Mouse (Mus musculus): Measurements from ENCODE around the gene Dscam.

DNA sequence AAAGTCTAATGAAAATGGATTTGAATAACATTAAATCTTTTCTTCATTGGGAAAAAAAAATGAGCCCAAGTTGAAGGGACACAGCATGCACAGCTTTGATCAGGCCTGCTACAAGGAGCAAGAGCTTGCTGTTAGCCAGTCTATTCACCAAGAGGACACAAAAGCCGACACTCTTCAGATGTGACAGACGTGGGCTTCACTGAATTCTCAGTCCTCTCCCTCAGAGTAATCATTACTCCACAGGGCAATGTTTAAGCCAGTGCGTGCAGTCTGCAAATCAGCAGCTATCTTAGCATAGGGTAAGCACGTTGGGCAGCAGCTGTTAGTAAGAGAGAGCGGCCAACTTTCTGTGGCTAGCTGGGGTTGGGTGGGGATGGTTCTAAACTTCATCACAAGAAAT lies 391.5 kb downstream of the Dscam start:
- TF ChIP-seq POLR2A (IDR thresholded peaks at IDR 0.05; ENCODE audit: borderline replicate concordance, extremely low read depth, insufficient read depth, insufficient read length, poor library complexity, severe bottlenecking), result no peak
- TF ChIP-seq CTCF (IDR thresholded peaks at IDR 0.05; ENCODE audit: borderline replicate concordance, extremely low read depth, insufficient read depth, insufficient read length), result no peak
